Mouse (Mus musculus): ENCODE measurements around the gene Col12a1.

Gene Col12a1

GRCm38 (mm10) chr9:79605722-79606121, 112.9 kb downstream of the Col12a1 start:
- DNase-seq (ENCODE audit: low spot score), result no peak

GRCm38 (mm10) chr9:79604546-79604945, 114.1 kb downstream of the Col12a1 start:
- no peak for DNase-seq (ENCODE audit: low spot score)

GRCm38 (mm10) chr9:79603448-79603847, 115.2 kb downstream of the Col12a1 start:
- no peak for DNase-seq (ENCODE audit: low spot score)

GRCm38 (mm10) chr9:79600237-79600570, 118.4 kb downstream of the Col12a1 start:
- DNase-seq (ENCODE audit: low spot score), result no peak

- no peak for DNase-seq (ENCODE audit: low spot score)
These were observed 119.0 kb downstream of the Col12a1 start for GRCm38 (mm10) chr9:79599395-79600236.

GRCm38 (mm10) chr9:79598578-79598977, 120.1 kb downstream of the Col12a1 start:
- no peak for DNase-seq (ENCODE audit: low spot score)

- DNase-seq (ENCODE audit: low spot score), result no peak
These were observed 132.0 kb downstream of the Col12a1 start for GRCm38 (mm10) chr9:79586415-79587195.

- no peak for DNase-seq (ENCODE audit: low spot score)
These were observed 151.8 kb downstream of the Col12a1 start for GRCm38 (mm10) chr9:79566838-79567237.

- DNase-seq (ENCODE audit: low spot score), result no peak
These were observed 165.3 kb downstream of the Col12a1 start for GRCm38 (mm10) chr9:79553297-79553696.
